Mouse (Mus musculus) stomach, embryonic 15.5 days (tissue): ENCODE results near the gene Slc5a12. TPM values are rescaled to one million over a fixed set of nuclear protein-coding genes. Genes with fewer than 3 reads are reported as not detected.

Experiments used
- polyA plus RNA-seq: library from polyadenylated mRNA; unstranded; fragments of >200 nt; fragmentation: Nextera tagmentation; extraction: Ambion mirVana; gene quantifications from 2 replicates; pipeline ENCODE4 v1.2.1, GENCODE M21; 2015

Slc5a12 gene
- polyA plus RNA-seq, 1 experiment from 2014 or later, result not detected

Other genes starting within 250 kb of the Slc5a12 start
- gene Fibin, start 234.1 kb upstream of the Slc5a12 start, polyA plus RNA-seq, result 44.4 and 45.3 TPM in 2 replicates
- gene Muc15, start 124.0 kb downstream of the Slc5a12 start, polyA plus RNA-seq, result 0.34 and 1.1 TPM in 2 replicates